Mouse (Mus musculus): ENCODE results near the gene Gm4553. TPM values are rescaled to one million over a fixed set of nuclear protein-coding genes. Genes with fewer than 3 reads are reported as not detected.
"Not testable (repeated sequence)": the region's sequence is repeated elsewhere in the genome, so short reads cannot be mapped to it uniquely, and the experiment has no call there.

Gene Gm4553
- total and polyA plus RNA-seq, 2 experiments from 2014 or later = not detected

- 48% methylated on average over 2 of the region's 2 CpGs for WGBS
- TF ChIP-seq CTCF (IDR thresholded peaks at IDR 0.05; ENCODE audit: low read depth) = no peak
- Histone ChIP-seq H3K9me3 (ENCODE audit: low read length) (no peaks in the 10 kb centered on the region), H3K9ac (replicated peaks; ENCODE audit: low read length) (no peak within 1 kb of the TSS), H3K36me3 (ENCODE audit: insufficient read depth, low read length) (no peaks in the 10 kb centered on the region), H3K4me1 (ENCODE audit: insufficient read depth, low read length) (no peaks in the 10 kb centered on the region), H3K4me2 (ENCODE audit: low read depth, low read length) (no peak within 1 kb of the TSS), H3K27ac (no peak within 1 kb of the TSS), H3K27me3 (ENCODE audit: insufficient read depth, low read length) (no peaks in the 10 kb centered on the region), H3K4me3 (ENCODE audit: low read length) (no peak within 1 kb of the TSS)
- ATAC-seq = no peak
- no peak for DNase-seq (ENCODE audit: low spot score)
These were observed 24.8 kb upstream of the Gm4553 start, which contains the start of gene Gm10153 for GRCm38 (mm10) chr7:142190289-142190688. TSS of gene Gm10153 (minus strand) at chr7:142190389.

GRCm38 (mm10) chr7:142188156-142188555 is 22.6 kb upstream of the Gm4553 start:
- H3K9ac ChIP-seq (replicated peaks; ENCODE audit: low read length) = no peak overlapping the region
- no peak for TF ChIP-seq CTCF (IDR thresholded peaks at IDR 0.05; ENCODE audit: low read depth)
- ATAC-seq (no peak), DNase-seq (ENCODE audit: low spot score) (no peak)
- H3K27me3 ChIP-seq (ENCODE audit: insufficient read depth, low read length) = no peaks in the 10 kb centered on the region
- H3K4me1 ChIP-seq (ENCODE audit: insufficient read depth, low read length) = no peaks in the 10 kb centered on the region
- WGBS = 46% methylated on average over 2 of the region's 2 CpGs
- H3K4me2 ChIP-seq (ENCODE audit: low read depth, low read length) = no peak overlapping the region
- no peak overlapping the region for H3K27ac ChIP-seq
- H3K4me3 ChIP-seq (ENCODE audit: low read length) = no peak overlapping the region
- H3K36me3 ChIP-seq (ENCODE audit: insufficient read depth, low read length) = no peaks in the 10 kb centered on the region
- H3K9me3 ChIP-seq (ENCODE audit: low read length) = no peaks in the 10 kb centered on the region

DNA sequence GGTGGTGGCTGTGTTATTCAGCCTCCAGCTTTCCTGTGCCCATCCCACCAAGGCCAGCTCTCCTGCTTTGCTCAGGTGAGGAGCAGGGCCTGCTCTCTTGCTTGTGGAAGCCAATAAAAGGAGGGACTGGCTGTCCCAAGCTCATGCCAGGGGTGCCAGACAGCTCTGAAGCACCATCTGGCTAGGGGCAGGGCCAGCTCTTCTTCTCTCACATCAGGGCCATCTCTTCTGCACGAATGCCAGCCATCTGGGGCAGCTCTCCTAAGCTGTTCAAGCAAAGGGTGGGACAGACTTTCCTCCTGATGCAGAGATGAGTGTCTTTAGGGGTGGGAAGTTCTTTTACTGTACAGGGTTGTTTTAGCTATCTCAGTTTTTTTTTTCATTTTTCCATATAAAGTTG is 15.5 kb upstream of the Gm4553 start:
- Histone ChIP-seq H3K9ac (replicated peaks; ENCODE audit: low read length) (no peak overlapping the region), H3K9me3 (ENCODE audit: low read length) (no peaks in the 10 kb centered on the region), H3K4me3 (ENCODE audit: low read length) (no peak overlapping the region), H3K27me3 (ENCODE audit: insufficient read depth, low read length) (no peaks in the 10 kb centered on the region), H3K27ac (no peak overlapping the region), H3K4me1 (ENCODE audit: insufficient read depth, low read length) (no peaks in the 10 kb centered on the region), H3K36me3 (ENCODE audit: insufficient read depth, low read length) (no peaks in the 10 kb centered on the region), H3K4me2 (ENCODE audit: low read depth, low read length) (no peak overlapping the region)
- no peak for TF ChIP-seq CTCF (IDR thresholded peaks at IDR 0.05; ENCODE audit: low read depth)
- ATAC-seq = no peak
- DNase-seq (ENCODE audit: low spot score) = peak; percentile 52
- 40% methylated on average over 1 of the region's 1 CpGs for WGBS

DNA sequence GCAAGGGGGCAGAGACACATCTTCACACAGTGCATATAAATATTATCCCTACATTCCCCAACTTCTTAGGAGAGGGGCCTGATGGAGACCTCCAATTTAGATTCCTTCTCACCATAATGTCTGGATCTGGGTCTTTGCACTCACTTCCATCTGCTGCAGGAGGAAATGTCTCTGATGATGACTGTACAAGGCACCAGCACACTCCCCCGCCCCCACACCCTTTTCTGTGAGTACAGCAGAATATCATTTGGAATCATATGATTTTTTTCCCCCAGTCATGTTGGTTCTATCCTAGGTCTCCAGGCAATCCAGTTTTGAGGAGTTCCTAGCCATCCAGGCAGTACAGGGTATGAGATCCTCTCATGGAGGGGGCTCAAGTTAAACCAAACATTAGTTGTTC is 13.1 kb upstream of the Gm4553 start:
- Histone ChIP-seq H3K36me3 (ENCODE audit: insufficient read depth, low read length) (no peaks in the 10 kb centered on the region), H3K27me3 (ENCODE audit: insufficient read depth, low read length) (no peaks in the 10 kb centered on the region), H3K27ac (no peak overlapping the region), H3K4me2 (ENCODE audit: low read depth, low read length) (no peak overlapping the region), H3K4me1 (ENCODE audit: insufficient read depth, low read length) (no peaks in the 10 kb centered on the region), H3K4me3 (ENCODE audit: low read length) (no peak overlapping the region), H3K9me3 (ENCODE audit: low read length) (no peaks in the 10 kb centered on the region), H3K9ac (replicated peaks; ENCODE audit: low read length) (no peak overlapping the region)
- DNase-seq (ENCODE audit: low spot score) (no peak), ATAC-seq (no peak)
- no peak for TF ChIP-seq CTCF (IDR thresholded peaks at IDR 0.05; ENCODE audit: low read depth)
- 87% methylated on average over 1 of the region's 1 CpGs for WGBS

DNA sequence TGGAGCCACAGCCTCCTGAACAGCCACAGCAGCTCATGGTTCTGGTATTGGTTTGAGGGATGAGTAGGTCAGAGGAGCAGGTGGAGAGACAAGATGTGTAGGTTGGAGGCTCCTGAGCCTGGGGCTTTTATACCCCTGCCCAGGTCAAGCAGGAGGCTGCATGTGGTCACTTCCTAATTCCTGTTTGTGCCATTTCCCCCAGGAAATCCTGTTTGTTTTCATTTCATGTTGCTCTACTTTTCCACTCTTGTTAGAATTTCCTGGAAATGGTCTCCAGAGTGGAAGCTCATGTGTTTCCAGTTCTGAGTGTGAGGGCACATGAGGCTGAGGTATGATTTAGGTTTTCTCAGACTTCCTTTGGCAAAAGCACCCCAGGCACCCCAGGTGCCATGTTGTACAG is 10.4 kb upstream of the Gm4553 start, which contains the start of gene Krtap5-2:
TSS of gene Krtap5-2 (minus strand) at position 101 of the 400 bp plus-strand sequence.
- not testable (repeated sequence) for H3K4me1 ChIP-seq (ENCODE audit: insufficient read depth, low read length); H3K27me3 ChIP-seq (ENCODE audit: insufficient read depth, low read length); H3K9ac ChIP-seq (replicated peaks; ENCODE audit: low read length); H3K4me2 ChIP-seq (ENCODE audit: low read depth, low read length); DNase-seq (ENCODE audit: low spot score); ATAC-seq; H3K4me3 ChIP-seq (ENCODE audit: low read length); H3K36me3 ChIP-seq (ENCODE audit: insufficient read depth, low read length); H3K27ac ChIP-seq; H3K9me3 ChIP-seq (ENCODE audit: low read length)

DNA sequence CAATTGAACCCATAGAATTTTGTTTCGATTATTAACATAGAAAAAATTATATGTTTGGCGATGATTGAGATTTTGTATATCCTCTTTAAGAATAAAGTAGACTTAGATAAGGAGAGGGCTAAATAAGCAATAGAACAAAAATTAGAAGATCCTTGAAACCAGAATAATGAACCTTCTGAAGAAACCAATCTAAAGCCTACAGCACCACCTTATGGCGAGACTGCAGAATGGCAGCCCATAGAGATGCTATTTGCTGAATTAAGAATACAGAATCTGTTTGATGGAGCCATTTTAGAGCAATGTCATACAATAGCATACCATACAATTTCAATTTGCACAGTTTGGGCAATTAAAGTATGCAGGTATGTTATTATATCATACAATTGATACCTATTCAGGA is 4.3 kb upstream of the Gm4553 start:
- Histone ChIP-seq H3K4me1 (ENCODE audit: insufficient read depth, low read length) (no peaks in the 10 kb centered on the region), H3K9ac (replicated peaks; ENCODE audit: low read length) (no peak overlapping the region), H3K36me3 (ENCODE audit: insufficient read depth, low read length) (no peaks in the 10 kb centered on the region), H3K9me3 (ENCODE audit: low read length) (no peaks in the 10 kb centered on the region), H3K27ac (no peak overlapping the region), H3K27me3 (ENCODE audit: insufficient read depth, low read length) (no peaks in the 10 kb centered on the region), H3K4me2 (ENCODE audit: low read depth, low read length) (no peak overlapping the region), H3K4me3 (ENCODE audit: low read length) (no peak overlapping the region)
- ATAC-seq (no peak), DNase-seq (ENCODE audit: low spot score) (peak; percentile 83)
- peak; percentile 74 for TF ChIP-seq CTCF (IDR thresholded peaks at IDR 0.05; ENCODE audit: low read depth)
- 52% methylated on average over 3 of the region's 3 CpGs for WGBS

- no peaks in the 10 kb centered on the region for H3K9me3 ChIP-seq (ENCODE audit: low read length)
- 89% methylated on average over 3 of the region's 3 CpGs for WGBS
- no peak for TF ChIP-seq CTCF (IDR thresholded peaks at IDR 0.05; ENCODE audit: low read depth)
These were observed 6.2 kb downstream of the Gm4553 start for GRCm38 (mm10) chr7:142159366-142159765.

GRCm38 (mm10) chr7:142157013-142157412 is 8.5 kb downstream of the Gm4553 start, which contains the start of gene Gm29735:
TSS of gene Gm29735 (minus strand) at chr7:142157113.
- not testable (repeated sequence) for H3K4me3 ChIP-seq (ENCODE audit: low read length); H3K36me3 ChIP-seq (ENCODE audit: insufficient read depth, low read length); H3K9me3 ChIP-seq (ENCODE audit: low read length); H3K4me2 ChIP-seq (ENCODE audit: low read depth, low read length); ATAC-seq; H3K4me1 ChIP-seq (ENCODE audit: insufficient read depth, low read length); H3K27me3 ChIP-seq (ENCODE audit: insufficient read depth, low read length); H3K27ac ChIP-seq; H3K9ac ChIP-seq (replicated peaks; ENCODE audit: low read length); DNase-seq (ENCODE audit: low spot score)
- 52% methylated on average over 2 of the region's 2 CpGs for WGBS

More at GRCm38 (mm10) chr7:142159366-142159765, 6.2 kb downstream of the Gm4553 start:
- no peak overlapping the region for H3K9ac ChIP-seq (replicated peaks; ENCODE audit: low read length)
- no peak overlapping the region for H3K27ac ChIP-seq
- no peaks in the 10 kb centered on the region for H3K36me3 ChIP-seq (ENCODE audit: insufficient read depth, low read length)
- no peaks in the 10 kb centered on the region for H3K27me3 ChIP-seq (ENCODE audit: insufficient read depth, low read length)
- DNase-seq (ENCODE audit: low spot score) (no peak), ATAC-seq (no peak)
- no peaks in the 10 kb centered on the region for H3K4me1 ChIP-seq (ENCODE audit: insufficient read depth, low read length)
- no peak overlapping the region for H3K4me3 ChIP-seq (ENCODE audit: low read length)
- H3K4me2 ChIP-seq (ENCODE audit: low read depth, low read length) = no peak overlapping the region
